Mouse (Mus musculus): Measurements from ENCODE around the gene Plekhg6.

Gene Plekhg6

GRCm38 (mm10) chr6:125380372-125381360 lies at the start of gene Plekhg6:
Gene Plekhg6 (minus strand): TSS chr6:125380793.
- DNase-seq, result peak; percentile 7

- no peak for DNase-seq
Observed at GRCm38 (mm10) chr6:125429741-125430140, 49.1 kb upstream of the Plekhg6 start.

- DNase-seq, result peak; percentile 82
Observed at GRCm38 (mm10) chr6:125426383-125427360, 46.1 kb upstream of the Plekhg6 start.

GRCm38 (mm10) chr6:125425205-125426090 lies 44.9 kb upstream of the Plekhg6 start:
- peak; percentile 23 for DNase-seq

- DNase-seq, result no peak
Observed at GRCm38 (mm10) chr6:125424156-125424555, 43.6 kb upstream of the Plekhg6 start.

- DNase-seq, result no peak
Observed at GRCm38 (mm10) chr6:125423507-125423906, 42.9 kb upstream of the Plekhg6 start.

GRCm38 (mm10) chr6:125423099-125423498 lies 42.5 kb upstream of the Plekhg6 start:
- no peak for DNase-seq

- DNase-seq, result peak; percentile 94
Observed at GRCm38 (mm10) chr6:125422051-125422822, 41.6 kb upstream of the Plekhg6 start.

GRCm38 (mm10) chr6:125420458-125421063 lies 40.0 kb upstream of the Plekhg6 start:
- DNase-seq, result no peak

GRCm38 (mm10) chr6:125418744-125419143 lies 38.2 kb upstream of the Plekhg6 start:
- DNase-seq, result peak; percentile 80

GRCm38 (mm10) chr6:125413326-125413725 lies 32.7 kb upstream of the Plekhg6 start:
- no peak for DNase-seq

- DNase-seq, result no peak
Observed at GRCm38 (mm10) chr6:125411661-125412060, 31.1 kb upstream of the Plekhg6 start.

GRCm38 (mm10) chr6:125410995-125411547 lies 30.5 kb upstream of the Plekhg6 start:
- DNase-seq, result no peak

- no peak for DNase-seq
Observed at GRCm38 (mm10) chr6:125410551-125410950, 30.0 kb upstream of the Plekhg6 start.

- DNase-seq, result no peak
Observed at GRCm38 (mm10) chr6:125407657-125408056, 27.1 kb upstream of the Plekhg6 start.

- no peak for DNase-seq
Observed at GRCm38 (mm10) chr6:125407224-125407623, 26.6 kb upstream of the Plekhg6 start.

GRCm38 (mm10) chr6:125405461-125406382 lies 25.1 kb upstream of the Plekhg6 start:
- DNase-seq, result peak; percentile 19

GRCm38 (mm10) chr6:125389853-125390252 lies 9.3 kb upstream of the Plekhg6 start:
- DNase-seq, result no peak

- DNase-seq, result no peak
Observed at GRCm38 (mm10) chr6:125386080-125386479, 5.5 kb upstream of the Plekhg6 start.
